Mouse (Mus musculus) lung, postnatal 25 days (tissue): Measurements from ENCODE around the gene Lrba.
A peak's percentile ranks its signal among the peaks of the same experiment; 100 is the strongest.

Source experiments
- DNase-seq: peaks from one replicate; pipeline ENCODE4 v3.0.0; 2022; ENCODE audit warnings: low spot score

Lrba gene

DNA sequence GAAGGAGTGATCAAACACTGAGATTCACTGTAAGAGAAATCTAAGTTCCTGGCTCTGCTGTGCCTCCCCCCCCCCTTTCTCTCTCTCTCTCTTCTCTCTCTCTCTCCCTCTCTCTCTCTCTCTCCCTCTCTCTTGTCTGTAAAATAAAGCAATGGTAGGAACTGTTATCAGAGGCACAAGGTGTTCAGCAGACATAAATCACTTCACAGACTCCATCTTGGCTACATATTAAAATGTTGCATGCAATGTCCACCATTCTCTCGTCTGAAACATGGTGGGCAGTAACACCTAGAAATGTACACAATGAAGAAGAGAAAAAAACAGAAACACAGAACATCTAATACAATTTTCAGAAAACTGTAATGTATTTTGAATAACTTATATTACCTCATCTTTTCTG, 534.9 kb downstream of the Lrba start:
- no peak for DNase-seq

GRCm38 (mm10) chr3:86759834-86760233, 535.4 kb downstream of the Lrba start:
- no peak for DNase-seq

DNA sequence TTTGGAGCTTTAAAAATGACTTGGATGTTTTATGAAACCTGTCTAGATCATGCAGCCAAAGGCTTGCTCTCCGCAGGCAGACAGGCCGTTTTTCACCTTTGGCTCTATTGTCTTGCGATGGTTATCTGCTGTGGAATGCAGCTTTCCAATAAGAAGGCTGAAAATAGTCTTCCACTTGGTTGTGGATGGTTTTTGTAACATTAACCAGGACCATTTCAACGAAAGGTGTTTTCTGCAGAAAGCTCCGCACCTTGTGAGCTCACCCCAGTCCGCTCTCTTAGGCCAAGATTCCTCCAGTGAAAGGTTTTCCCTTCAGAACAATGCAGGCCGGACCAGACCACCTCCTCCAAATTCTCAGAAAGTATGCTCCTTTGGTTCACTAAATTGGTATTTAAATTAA, 536.0 kb downstream of the Lrba start:
- DNase-seq = no peak

DNA sequence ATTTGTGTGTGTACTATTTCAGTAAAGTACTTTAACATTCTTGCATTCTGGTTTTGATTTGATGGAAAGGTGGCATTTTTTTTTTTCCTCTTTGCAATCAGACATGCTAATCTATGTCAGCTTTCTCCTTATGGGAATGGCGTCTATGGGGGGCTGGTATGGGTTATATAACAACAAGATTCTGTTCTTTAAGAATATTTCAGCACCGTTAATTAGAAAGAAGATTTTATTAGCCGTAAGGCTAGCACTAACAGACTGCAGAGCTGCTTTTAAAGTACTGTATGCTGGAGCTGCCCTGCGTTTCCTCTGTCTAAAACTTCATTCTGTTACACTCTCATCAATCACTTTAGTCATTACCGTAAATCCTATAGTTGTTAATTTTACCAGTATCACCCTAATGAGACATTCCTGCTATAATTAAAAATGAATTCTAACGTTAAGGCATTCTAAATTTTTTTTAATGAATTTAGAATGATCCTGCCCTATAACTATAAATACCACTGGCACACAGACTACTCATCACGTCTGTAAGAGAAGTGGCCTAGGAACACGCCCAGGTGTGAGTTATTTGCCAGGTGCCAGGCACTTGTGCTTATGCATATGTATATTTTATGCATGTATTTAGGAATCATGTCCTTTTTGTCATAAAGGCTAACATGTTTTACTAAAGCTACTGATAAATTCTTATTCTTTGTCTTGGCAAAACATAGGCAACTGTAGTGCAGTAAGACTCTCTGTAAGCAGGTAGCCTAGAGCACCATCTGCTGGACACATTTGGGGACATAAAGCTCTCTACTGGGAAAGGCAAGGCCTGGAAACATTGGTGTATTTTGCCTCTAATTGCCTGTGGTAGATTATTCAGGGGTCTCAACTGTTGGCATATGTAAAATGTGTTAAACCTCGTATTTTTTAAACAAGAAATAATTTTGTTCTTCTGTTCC, 536.9 kb downstream of the Lrba start:
- DNase-seq = peak; percentile 47

GRCm38 (mm10) chr3:86762036-86762415, 537.5 kb downstream of the Lrba start:
- no peak for DNase-seq

- DNase-seq = no peak
Observed at GRCm38 (mm10) chr3:86762456-86762855, 538.0 kb downstream of the Lrba start.

DNA sequence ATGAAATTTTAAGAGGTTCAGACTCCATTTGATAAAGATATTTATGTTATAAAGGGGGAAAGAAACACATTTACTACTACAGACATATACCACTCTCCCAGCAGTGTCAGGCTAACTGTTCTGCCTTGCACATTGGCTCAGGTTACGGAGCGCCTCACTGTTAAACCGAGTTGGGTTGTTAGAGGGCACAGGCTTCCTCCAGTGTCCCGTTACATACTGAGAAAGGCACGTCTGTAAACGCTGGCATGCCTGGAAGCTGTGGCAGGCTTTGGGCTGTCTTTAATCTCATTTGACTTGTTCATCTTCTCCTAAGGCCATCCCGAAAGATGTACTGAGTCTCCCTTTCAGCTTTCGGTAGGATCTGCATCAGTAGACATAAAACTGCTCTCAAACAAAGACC, 544.1 kb downstream of the Lrba start:
- DNase-seq = no peak

- DNase-seq = no peak
Observed at GRCm38 (mm10) chr3:86768969-86769368, 544.5 kb downstream of the Lrba start.

GRCm38 (mm10) chr3:86774566-86775443, 550.3 kb downstream of the Lrba start:
- peak; percentile 37 for DNase-seq

GRCm38 (mm10) chr3:86775444-86775828, 551.0 kb downstream of the Lrba start:
- DNase-seq = no peak

DNA sequence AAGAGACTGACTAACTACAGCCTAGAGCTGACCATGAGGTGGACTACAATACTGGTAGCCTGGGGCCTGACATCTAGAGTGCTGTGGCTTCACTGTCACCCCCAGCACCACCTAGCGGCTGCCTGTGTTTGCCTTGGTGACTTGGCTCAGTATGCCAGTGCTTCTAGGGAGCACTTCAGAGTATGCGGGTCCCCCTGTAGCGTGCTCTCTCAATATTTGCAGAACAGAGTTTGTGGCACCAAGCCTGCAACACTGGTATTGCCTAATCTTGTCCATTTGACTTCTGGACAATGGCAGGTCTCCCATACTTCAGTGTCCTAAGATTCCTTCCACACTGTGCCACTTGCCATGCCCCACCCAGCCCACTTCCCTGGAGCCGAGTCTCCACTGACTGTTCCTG, 555.2 kb downstream of the Lrba start:
- peak; percentile 49 for DNase-seq

DNA sequence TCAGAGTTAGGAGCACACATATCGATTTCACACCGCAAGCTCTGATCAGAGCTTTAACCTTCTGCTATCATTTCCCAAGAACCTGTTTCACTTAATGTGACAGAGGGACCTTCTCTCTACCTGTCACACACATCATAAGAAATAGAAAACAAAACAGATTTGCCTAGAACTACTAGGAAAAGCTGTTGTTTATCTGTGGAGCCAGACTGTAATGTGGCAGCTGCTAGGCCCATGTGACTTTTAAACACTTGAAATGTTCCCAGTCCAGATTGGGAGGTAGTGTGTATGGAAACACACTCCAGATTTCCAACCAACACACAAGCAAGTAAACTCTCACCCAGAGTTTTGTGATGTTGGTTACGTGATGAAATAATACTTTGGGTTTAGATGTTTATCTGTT, 559.6 kb downstream of the Lrba start:
- DNase-seq = no peak

DNA sequence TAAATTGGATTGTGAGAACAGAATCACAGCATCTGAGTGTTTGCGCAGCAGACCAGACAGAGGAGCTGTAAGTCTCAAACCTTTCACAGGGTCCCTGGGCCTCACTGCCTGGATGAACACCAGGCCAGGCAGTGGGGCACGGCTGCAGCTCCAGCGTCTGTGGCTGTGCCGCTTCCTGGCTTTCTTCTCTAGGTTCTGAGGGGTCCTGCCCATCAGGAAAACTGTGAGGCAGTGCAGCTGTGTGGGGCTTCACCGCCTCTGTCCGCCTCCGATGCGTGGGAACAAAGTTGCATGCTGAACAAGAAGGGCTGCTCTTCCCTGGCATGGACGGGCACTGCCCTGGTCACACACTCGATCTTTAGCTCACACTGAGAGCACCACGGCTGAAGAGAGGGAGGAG, 560.5 kb downstream of the Lrba start:
- no peak for DNase-seq

DNA sequence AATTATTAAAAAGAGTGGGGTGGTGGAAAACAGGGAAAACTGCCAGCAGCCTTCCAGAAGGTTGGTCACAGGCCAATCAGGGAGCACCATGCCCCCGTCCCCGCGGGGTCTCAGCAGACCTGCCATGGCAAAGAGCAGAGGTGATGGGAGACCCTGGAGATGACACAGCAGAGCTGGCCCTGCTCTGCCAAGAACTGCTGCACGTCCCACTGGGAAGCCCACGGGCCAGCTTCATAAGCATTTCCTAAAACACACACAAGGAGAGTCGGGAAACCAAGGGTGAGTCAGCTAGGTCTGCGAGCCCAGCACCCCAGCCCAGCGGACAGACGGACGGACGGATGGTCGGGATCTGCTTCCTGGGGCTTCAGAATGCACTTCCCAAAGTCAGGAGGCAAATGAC, 561.8 kb downstream of the Lrba start:
- no peak for DNase-seq

GRCm38 (mm10) chr3:86786845-86787351, 562.4 kb downstream of the Lrba start:
- peak; percentile 22 for DNase-seq

GRCm38 (mm10) chr3:86787423-86788123, 563.1 kb downstream of the Lrba start:
- DNase-seq = no peak

DNA sequence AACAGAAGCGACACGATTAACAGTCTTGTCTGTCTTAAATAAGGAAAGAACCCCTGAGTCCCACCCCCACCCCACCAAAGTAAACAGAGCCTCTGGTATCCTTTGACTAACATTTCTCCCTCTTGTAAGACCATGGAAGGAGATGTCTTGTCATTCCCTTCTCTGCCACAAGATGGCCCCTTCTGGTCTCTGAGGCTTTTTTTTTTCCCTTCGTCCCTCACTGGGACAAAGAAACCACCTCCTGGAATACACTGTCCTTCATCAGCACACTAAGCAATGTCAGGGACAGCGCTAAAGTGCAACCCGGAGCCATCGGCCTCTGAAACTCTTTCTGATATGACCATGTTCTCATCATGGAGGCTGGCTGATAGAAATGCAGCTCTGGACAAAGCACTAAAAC, 564.2 kb downstream of the Lrba start:
- peak; percentile 68 for DNase-seq

GRCm38 (mm10) chr3:86789752-86790151, 565.3 kb downstream of the Lrba start:
- DNase-seq = no peak

GRCm38 (mm10) chr3:86793264-86793663, 568.8 kb downstream of the Lrba start:
- DNase-seq = no peak

- DNase-seq = peak; percentile 79
Observed at GRCm38 (mm10) chr3:86793720-86794191, 569.3 kb downstream of the Lrba start.

GRCm38 (mm10) chr3:86796716-86797115, 572.2 kb downstream of the Lrba start:
- no peak for DNase-seq

DNA sequence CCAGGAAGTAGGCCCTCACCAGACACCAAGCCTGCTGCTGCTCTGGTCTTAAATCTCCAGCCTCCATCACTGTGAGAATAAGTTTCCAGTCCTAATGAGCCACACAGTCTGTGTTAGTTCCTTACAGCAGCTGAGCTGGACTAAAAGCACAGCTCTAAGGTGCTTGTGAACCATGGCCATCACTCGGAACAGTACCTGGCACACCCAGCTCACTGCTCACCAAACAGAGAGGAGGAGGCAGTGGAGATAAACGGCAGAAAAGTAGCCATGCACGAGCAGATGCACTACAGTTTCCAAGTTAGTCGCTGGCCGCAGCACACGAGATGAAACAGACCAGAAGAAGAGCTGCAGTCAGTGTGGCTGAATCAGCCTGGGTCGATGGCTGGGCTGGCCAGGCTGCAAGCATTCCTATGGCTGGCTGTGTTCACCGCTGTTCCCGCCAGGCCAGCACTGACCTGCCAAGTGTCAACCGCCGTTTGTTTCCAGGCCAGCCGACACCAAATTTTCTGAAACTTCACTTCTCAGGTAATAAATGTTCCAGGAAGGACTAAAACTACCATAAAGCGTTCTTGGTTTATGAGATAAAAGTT, 573.5 kb downstream of the Lrba start:
- DNase-seq = no peak
